Mouse (Mus musculus) stomach, postnatal 0 days (tissue): ENCODE data around the gene Pcif1.

ENCODE experiments used
- CTCF ChIP-seq: IDR thresholded peaks from 2 replicates; pipeline ENCODE4 v1.5.1; 2016; ENCODE audit warnings: antibody characterized with exemption, low read depth, mild to moderate bottlenecking, moderate library complexity
- EP300 ChIP-seq: optimal IDR thresholded peaks from 2 replicates; pipeline ENCODE3; 2016; ENCODE audit warnings: antibody characterized with exemption

DNA sequence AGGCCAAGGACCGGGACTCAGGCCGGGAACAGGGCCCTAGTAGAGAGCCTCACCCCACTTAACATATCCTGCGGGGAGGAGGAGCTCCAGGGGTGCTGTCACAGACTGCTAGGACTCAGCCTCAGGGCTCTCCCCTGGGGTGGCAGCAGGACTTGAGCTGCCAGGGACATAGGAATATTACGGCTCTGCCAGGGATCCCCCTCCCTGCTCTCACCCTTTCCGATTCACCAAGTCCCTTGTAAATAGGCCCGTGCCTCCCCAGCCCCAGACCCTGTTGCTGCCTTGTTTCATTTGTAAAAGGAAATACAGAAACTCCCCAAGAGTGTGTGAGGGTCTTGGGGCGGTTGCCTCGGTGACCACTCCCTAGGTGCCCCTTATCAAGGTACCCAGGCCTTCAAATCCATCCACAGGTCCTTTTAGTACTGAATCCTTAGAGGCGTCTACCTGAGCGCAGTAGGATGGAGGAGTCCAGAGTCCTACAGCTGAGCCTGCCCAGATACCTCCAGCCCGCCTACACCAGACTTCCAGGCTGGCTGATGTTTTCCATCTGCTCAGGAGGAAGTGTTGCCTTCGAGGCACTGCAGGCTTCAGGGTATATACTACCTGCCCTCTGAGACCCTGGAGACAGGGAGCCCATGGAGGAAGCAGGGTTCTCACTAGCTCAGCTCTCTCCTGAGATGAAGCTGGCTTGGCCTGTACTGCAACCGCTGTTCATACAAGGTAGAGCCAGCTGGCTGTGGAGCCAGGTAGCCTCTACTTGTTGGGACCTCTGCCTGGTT lies 12.1 kb downstream of the Pcif1 start:
- TF ChIP-seq CTCF (no peak), EP300 (no peak)
